Mouse (Mus musculus): ENCODE results near the gene Wwp2.

GRCm38 (mm10) chr8:107544651-107545174 lies 108.5 kb downstream of the Wwp2 start:
- TF ChIP-seq POLR2A (IDR thresholded peaks at IDR 0.05; ENCODE audit: extremely low read depth, insufficient read depth, low read length) (no peak), CTCF (IDR thresholded peaks at IDR 0.05; ENCODE audit: low read depth, low read length) (no peak)
